Mouse (Mus musculus): ENCODE data around the gene Mcemp1.

GRCm38 (mm10) chr8:3645804-3646203 is 19.8 kb upstream of the Mcemp1 start:
- TF ChIP-seq POU5F1 (IDR thresholded peaks at IDR 0.05; ENCODE audit: borderline replicate concordance, low read length) (no peak), CTCF (conservative IDR thresholded peaks at IDR 0.05; ENCODE audit: low read length) (no peak)

All from E14TG2a.4 (cell line).